Mouse (Mus musculus): ENCODE measurements at regions not wholly inside any gene's neighbourhood (a gene's known extent, or its start where the extent isn't known, plus 50 kb on each side); places are given as distances from the start of the nearest gene placed in this dataset.

GRCm38 (mm10) chr4:124446615-124447014 is 164.0 kb downstream of the 3100002H09Rik start:
- in situ Hi-C loops (cut with MseI, MboI) = no loop called here

DNA sequence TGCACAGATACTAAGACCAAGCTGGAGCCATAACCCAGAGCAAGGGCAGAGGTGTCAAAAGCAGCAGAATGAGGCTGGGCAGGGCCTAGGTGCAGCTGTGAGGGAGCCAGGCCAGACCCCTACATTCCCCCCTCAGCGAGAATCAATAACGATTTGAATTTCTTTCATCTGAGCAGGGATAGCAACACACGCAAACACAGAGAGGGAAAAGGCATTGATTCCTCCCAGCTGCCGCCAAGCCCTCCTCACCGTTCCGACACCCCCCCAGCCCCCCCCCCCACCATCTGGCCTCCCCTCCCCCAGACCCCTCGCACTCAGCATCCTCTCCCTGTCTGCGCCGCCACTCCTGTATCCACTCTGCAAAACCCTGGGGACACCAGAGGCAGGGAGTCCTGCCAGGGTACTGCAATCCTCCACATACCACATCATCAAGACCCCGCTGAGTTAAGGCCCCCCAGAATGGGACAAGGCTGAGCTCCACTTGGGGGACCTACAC is 166.9 kb downstream of the 3100002H09Rik start:
- in situ Hi-C loops (cut with MseI, MboI) = no loop called here

GRCm38 (mm10) chr4:124443130-124443503 is 167.5 kb downstream of the 3100002H09Rik start:
- in situ Hi-C loops (cut with MseI, MboI) = no loop called here

DNA sequence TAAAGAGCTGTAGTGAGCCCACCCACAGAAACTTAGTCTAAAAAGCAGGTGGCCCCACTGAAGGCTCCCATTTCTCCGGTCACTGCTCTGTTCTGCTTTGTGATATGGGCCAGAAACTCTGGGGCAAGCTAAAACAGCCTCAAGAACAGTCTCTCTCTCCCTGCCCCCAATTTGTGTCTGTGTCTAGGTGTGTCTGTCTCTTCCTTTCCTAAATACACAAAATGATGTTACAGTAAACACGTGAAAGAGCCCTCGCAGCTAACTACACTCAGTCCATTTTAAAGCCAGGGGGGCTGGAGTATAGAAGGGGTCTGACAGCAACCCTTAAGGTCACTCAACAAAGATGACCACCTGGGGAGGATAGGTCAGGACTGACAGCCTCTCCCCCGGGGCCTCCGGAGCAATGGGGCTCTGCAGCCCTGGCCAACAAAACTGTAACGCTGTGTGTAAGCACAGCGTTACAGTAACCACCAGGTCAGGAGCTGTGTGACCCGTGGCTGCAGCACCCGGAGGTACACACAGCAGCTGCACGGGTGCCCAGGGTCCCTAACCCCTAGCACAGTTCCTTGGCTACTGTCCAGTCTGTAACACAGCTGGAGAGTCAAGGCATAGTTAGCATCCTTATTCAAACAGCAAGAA is 168.0 kb downstream of the 3100002H09Rik start:
- in situ Hi-C loops (cut with MseI, MboI) = no loop called here

DNA sequence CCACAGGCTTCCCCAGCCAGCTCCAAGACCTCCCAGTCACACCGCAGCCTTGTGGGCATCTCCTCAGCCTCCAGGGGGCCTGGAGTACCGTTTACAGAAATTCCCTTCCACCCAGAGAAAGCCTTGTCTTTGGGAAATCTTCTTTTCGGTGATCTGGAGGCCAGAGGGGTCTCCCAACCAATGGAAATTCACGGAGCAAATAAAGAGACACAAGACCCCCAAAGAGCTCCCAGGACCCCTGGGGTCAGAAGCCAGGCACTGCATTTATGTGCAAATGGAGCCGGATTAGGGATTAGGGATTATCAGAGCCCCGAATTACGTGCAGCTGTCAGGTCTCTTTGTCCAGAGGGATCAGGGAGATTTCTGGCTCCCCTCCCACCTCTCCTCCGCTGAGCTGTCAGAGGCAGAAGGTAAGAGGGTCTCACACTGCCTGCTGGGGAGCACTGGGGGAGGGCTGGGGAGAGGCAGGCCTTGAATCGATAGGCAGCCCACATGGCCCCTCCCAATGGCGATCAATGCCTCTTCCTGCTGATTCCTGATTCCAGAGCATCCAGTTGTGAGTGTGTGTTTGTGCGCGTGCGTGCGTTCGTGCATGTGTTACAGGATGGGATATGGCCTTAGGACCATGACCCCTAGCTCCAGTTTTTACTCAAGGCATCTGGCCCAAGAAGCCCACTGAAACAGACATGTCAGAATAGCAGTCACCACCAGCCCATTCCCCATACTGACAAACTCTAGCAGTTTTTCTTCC is 168.7 kb downstream of the 3100002H09Rik start:
- in situ Hi-C loops (cut with MseI, MboI) = no loop called here

- in situ Hi-C loops (cut with MseI, MboI) = no loop called here
Measured at GRCm38 (mm10) chr4:124435040-124435434, 175.6 kb downstream of the 3100002H09Rik start.

DNA sequence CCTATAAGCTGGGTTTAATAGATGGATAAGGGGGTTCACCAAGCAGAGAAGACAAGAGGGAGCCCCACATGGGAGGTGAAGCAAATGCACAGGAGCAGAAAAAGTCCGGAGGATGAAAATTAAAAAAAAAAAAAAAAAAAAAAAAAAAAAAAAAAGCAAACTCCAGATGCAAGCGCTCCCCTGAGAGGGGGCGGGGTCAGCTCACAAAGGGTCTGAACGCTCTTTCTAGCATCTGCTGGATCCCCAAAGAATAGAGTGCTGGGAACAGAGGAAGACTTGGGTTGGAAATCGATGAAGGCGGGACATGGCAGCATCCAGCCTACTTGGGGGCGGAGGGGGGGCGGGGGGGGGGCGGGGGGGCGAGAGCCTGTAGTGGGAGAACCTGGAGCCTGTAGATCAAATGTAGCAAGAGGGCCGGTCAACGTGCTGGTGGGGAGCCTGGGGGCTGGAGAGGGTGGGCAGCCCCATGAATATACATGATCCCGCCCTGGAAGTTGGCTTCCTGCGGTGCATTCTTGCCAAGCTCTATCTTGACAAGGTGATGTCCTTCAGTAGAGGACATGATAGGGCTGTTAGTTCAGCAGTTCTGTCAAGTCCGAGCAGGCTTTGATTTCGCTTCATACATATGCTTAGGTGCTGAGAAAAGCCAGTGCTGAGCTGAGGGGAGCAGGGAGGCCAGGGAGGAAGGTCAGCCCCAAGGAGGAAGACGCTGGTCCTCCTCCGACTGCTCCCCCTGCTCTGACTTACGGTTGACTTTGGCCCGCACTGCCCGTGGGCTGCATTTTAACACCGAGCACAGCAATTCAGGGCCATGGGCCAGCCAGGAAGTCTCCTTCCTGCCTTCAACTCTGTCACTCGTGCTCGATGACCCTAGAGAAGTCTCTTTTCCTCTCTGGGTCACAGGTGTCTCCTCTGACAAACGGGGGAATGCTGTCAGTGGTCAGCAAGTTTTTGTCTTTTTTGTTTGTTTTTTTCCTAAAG is 176.3 kb downstream of the 3100002H09Rik start:
- in situ Hi-C loops (cut with MseI, MboI) = no loop called here

DNA sequence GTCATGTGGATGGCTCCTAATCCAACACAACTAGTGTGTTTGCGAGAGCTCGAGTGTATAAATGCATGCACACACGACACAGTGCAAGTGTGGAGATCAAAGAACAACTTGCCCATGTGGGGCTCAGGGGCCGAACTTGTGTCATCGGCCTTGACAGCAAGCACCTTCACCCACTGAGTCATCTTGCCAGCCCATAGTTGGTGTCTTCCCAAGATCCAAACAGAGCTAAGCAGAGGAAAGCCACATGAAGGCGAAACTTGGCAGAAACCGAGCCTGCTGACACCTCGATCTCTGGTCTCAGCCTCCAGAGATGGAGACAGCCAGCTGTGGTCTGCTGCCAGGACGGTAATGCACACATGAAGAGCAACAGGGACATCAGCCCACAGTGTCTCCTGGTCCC is 177.1 kb downstream of the 3100002H09Rik start:
- in situ Hi-C loops (cut with MseI, MboI) = no loop called here

GRCm38 (mm10) chr4:124431193-124431592 is 179.4 kb downstream of the 3100002H09Rik start:
- in situ Hi-C loops (cut with MseI, MboI) = no loop called here

- in situ Hi-C loops (cut with MseI, MboI) = no loop called here
Measured at GRCm38 (mm10) chr4:124428844-124429243, 181.8 kb downstream of the 3100002H09Rik start.

DNA sequence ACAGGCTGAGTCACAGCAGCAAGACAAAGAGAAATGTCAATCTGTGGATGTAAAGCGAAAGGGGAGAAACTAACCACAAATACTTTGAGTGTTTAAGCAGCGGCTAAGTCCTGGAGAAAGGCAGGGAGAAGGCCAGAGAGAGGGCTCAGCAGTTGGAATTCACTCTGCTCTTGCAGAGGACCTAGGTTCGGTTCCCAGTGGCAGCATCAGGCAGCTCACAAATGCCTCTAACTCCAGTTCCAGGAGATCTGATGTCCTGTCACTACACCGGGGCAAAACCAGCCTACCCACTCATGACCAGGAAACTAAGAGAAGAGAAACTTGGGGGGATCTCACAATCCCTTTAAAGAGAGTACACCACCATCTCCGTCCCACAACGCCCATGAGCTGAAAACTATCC is 188.2 kb downstream of the 3100002H09Rik start:
- in situ Hi-C loops (cut with MseI, MboI) = no loop called here

GRCm38 (mm10) chr4:124418431-124418830 is 192.2 kb downstream of the 3100002H09Rik start:
- in situ Hi-C loops (cut with MseI, MboI) = no loop called here

- in situ Hi-C loops (cut with MseI, MboI) = no loop called here
Measured at GRCm38 (mm10) chr4:124417176-124417575, 193.4 kb downstream of the 3100002H09Rik start.

GRCm38 (mm10) chr4:124416266-124416665 is 194.3 kb downstream of the 3100002H09Rik start:
- in situ Hi-C loops (cut with MseI, MboI) = no loop called here

DNA sequence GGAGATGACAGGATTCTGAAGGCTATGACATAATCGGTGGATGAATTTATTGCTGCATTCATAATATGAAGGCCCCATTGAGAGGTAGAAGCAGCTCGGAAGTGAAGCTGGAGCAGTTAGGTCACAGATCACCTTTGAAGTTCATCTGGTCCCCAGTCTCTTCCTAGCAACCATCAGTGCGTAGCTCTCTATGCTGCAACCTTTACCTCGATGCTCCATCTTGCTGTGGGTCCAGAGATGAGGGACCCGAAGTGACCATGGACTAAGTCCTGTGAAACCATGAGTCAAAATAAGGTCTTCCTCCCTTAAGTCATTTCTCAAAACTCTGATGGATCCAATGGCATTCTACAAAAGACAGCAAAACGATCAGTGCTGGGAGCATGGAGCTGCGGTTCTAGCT is 196.2 kb downstream of the 3100002H09Rik start:
- in situ Hi-C loops (cut with MseI, MboI) = no loop called here

DNA sequence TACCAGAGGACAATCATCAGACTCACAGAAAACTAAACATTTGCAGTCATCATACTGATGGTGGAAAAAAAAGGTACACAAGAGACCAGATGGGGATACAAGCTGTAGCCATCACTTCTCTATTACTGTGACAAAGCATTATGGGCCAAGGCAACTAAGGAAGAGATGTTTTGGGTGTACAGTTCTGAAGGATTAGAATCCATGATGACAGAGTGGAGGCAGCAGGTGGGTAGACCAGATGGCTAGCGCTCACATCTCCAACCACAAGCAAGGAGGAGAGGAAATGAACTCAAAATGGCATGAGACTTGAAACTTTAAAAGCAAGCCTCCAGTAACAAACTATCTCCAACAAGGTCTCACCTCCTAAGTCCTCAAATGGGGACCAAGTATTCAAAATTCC is 201.3 kb downstream of the 3100002H09Rik start:
- in situ Hi-C loops (cut with MseI, MboI) = no loop called here

DNA sequence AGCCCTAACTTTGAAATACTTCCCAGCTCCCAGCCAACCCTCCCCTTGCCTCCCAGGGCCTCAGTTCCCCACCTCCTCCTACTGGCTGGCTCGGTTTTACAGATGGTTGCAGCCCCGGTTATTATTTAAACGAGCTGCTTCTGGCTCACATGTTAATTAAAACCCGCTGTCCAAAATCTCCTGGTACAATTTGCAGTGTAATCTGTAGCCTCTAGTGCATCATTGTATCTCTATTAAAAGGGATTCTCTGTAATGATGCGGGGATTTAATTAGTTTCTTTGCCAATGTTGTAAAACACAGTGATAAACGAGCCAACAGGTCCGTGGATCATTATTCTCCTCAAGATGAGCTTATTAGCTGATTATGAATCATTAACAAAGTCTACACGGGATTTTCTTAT is 208.5 kb downstream of the 3100002H09Rik start:
- in situ Hi-C loops (cut with MseI, MboI) = no loop called here

GRCm38 (mm10) chr4:124400741-124401140 is 209.9 kb downstream of the 3100002H09Rik start:
- in situ Hi-C loops (cut with MseI, MboI) = no loop called here

GRCm38 (mm10) chr4:124400136-124400675 is 210.4 kb downstream of the 3100002H09Rik start:
- in situ Hi-C loops (cut with MseI, MboI) = no loop called here

- in situ Hi-C loops (cut with MseI, MboI) = loop anchor here in 1 of 2 experiments (25.0 kb wide), 1 partner anchor 264 kb away; the partner anchor contains the start of gene Pou3f1
Measured at GRCm38 (mm10) chr4:124398354-124398753, 212.2 kb downstream of the 3100002H09Rik start.

- in situ Hi-C loops (cut with MseI, MboI) = loop anchor here in 1 of 2 experiments (25.0 kb wide), 1 partner anchor 266 kb away; the partner anchor contains the start of gene Pou3f1
Measured at GRCm38 (mm10) chr4:124396566-124397283, 213.9 kb downstream of the 3100002H09Rik start.

Measured in mouse trophoblast stem cell (cell line).